Mouse (Mus musculus): ENCODE data around the gene Htr1f.

The Htr1f gene

DNA sequence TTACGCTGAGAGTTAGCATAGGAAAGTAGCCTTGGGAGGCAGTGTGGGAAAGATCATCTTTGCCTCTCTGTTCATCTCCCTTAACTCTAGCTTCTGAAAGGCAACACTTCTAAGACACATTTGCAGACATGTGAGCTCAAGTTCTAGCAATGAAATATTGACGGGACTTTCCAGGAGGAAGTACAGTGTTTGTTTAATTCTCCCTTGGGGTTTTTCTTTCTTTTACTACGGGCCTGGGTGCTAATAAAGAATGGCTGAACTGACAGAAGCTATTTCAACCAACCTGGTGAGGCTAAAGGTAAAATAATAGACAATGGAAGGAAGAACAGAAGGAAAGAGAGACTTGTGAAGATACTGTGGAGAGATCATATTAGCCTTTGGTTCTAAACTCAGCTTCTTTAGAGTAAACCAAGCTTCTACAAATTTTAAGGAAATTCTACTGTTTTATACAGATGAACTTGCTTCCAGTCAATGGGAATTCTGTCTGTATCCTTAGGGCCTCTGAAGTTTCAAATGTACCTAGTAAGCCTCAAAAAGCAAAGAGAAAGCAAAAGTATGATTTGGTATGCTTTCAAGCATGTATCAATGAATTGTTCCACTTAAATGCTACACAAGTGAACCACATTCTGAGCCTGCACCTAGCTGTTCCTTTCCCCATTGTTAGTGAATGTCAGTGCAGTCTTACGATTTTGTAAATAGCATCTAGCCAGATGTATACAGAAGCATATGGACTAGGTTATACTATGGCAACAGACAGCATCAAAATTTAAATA lies 131.9 kb downstream of the Htr1f start:
- in situ Hi-C loops (cut with MseI, MboI), result no loop called here

GRCm38 (mm10) chr16:64961690-64962089 lies 144.0 kb downstream of the Htr1f start:
- in situ Hi-C loops (cut with MseI, MboI), result no loop called here

GRCm38 (mm10) chr16:64941646-64942195 lies 163.9 kb downstream of the Htr1f start:
- in situ Hi-C loops (cut with MseI, MboI), result no loop called here

GRCm38 (mm10) chr16:64934793-64935192 lies 170.9 kb downstream of the Htr1f start:
- in situ Hi-C loops (cut with MseI, MboI), result no loop called here

DNA sequence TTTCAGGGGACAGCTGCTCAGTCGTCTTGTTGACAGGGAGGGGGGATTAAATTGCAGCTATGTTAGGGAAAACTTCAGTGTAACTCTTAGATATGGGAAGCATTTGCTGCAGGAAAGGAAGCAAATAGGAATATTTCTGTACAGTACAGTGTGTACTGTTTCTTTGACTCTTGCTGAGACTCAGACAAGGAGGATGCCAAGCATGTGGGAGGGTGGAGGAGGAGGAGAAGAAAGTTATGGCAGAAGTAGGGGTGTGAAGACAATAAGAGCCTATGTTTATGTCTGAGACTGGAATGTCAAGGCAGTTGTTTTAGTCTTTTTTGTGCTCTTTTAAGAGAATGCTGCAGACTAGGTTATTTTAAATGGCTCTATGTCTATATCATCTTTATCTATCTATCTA lies 171.6 kb downstream of the Htr1f start:
- in situ Hi-C loops (cut with MseI, MboI), result no loop called here

GRCm38 (mm10) chr16:64923500-64923899 lies 182.2 kb downstream of the Htr1f start:
- in situ Hi-C loops (cut with MseI, MboI), result loop anchor here (25.0 kb wide), 2 partner anchors 439 to 564 kb away; no protein-coding TSS in a partner anchor

GRCm38 (mm10) chr16:64908747-64909146 lies 196.9 kb downstream of the Htr1f start:
- in situ Hi-C loops (cut with MseI, MboI), result loop anchor here (25.0 kb wide), 2 partner anchors 454 to 579 kb away; no protein-coding TSS in a partner anchor

GRCm38 (mm10) chr16:64907112-64907511 lies 198.5 kb downstream of the Htr1f start:
- in situ Hi-C loops (cut with MseI, MboI), result loop anchor here (25.0 kb wide), 2 partner anchors 455 to 580 kb away; no protein-coding TSS in a partner anchor

- in situ Hi-C loops (cut with MseI, MboI), result loop anchor here (25.0 kb wide), 2 partner anchors 459 to 584 kb away; no protein-coding TSS in a partner anchor
These were observed 202.3 kb downstream of the Htr1f start for GRCm38 (mm10) chr16:64903328-64903727.

DNA sequence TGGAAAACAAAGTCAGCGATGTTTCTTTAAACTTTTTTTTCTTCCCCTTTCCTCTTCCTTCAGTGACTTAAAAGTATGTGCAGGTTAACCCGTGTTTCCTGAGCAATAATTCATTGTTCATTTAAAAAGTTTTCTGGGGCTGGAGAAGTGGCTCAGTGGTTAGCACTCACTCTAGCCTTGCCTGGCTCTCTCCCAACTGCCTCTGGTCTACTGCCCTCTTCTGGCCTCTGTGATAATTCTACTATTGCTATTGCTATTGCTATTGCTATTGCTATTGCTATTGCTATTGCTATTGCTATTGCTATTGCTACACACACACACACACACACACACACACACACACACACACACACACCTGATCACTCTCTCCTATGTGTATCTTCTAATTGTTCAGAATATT lies 206.6 kb downstream of the Htr1f start:
- in situ Hi-C loops (cut with MseI, MboI), result no loop called here

DNA sequence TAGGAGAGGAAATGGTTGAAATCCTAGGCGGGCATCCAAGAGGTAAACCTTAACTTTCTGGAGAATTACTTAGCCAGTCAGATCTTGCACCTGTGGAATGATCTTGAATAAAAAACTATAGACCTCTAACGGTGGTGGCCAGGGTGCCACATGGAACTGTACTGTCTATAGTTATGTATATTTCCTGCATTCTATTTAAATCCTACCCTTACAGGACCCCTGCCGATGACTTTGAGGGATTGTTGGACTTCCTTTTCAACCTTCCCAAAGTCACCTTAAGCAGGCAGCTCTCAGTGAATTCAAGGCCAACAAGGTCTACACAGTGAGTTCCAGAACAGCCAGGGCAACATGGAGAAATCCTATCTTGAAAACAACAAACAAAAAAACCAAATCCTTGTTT lies 216.2 kb downstream of the Htr1f start:
- in situ Hi-C loops (cut with MseI, MboI), result no loop called here

DNA sequence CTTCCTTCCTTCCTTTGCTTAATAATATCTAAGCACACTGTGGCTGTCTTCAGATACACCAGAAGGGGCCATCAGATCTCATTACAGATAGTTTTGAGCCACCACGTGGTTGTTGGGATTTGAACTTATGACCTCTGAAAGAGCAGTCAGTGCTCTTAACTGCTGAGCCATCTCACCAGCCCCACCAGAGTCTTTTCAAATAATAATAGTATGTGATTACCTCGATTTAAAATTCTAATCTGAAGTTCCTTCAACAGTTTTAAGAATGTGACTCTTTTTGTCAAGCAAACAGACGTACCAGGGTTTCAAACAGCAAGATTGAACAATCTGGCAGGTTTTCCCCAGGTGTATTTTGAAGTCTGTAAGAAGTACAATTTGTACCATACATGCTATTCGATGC lies 220.1 kb downstream of the Htr1f start:
- in situ Hi-C loops (cut with MseI, MboI), result no loop called here

DNA sequence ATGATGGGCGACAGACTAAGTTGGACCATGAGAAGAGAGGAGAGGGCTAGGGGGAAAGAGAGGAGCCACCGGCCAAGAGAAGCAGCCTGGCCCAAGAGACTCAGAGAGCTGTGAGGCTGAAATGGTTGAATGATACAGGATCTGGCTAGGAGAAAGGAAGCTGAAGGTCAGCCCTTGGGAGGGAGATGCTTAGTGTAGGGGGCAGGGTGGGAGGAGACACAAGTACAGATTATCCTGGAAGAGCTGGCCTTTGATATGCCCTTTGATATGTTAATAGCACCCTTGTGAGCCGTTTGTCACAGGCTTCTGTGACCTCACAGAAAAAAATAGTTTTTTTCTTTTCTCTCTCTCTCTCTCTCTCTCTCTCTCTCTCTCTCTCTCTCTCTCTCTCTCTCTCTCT lies 220.5 kb downstream of the Htr1f start:
- in situ Hi-C loops (cut with MseI, MboI), result no loop called here

- in situ Hi-C loops (cut with MseI, MboI), result no loop called here
These were observed 221.2 kb downstream of the Htr1f start for GRCm38 (mm10) chr16:64884420-64884838.

- in situ Hi-C loops (cut with MseI, MboI), result no loop called here
These were observed 221.8 kb downstream of the Htr1f start for GRCm38 (mm10) chr16:64883896-64884295.

GRCm38 (mm10) chr16:64881442-64881841 lies 224.2 kb downstream of the Htr1f start:
- in situ Hi-C loops (cut with MseI, MboI), result no loop called here

GRCm38 (mm10) chr16:64880986-64881385 lies 224.7 kb downstream of the Htr1f start:
- in situ Hi-C loops (cut with MseI, MboI), result no loop called here

- in situ Hi-C loops (cut with MseI, MboI), result no loop called here
These were observed 225.9 kb downstream of the Htr1f start for GRCm38 (mm10) chr16:64879735-64880134.

GRCm38 (mm10) chr16:64878611-64879132 lies 227.0 kb downstream of the Htr1f start:
- in situ Hi-C loops (cut with MseI, MboI), result no loop called here

- in situ Hi-C loops (cut with MseI, MboI), result no loop called here
These were observed 228.3 kb downstream of the Htr1f start for GRCm38 (mm10) chr16:64877314-64877713.

DNA sequence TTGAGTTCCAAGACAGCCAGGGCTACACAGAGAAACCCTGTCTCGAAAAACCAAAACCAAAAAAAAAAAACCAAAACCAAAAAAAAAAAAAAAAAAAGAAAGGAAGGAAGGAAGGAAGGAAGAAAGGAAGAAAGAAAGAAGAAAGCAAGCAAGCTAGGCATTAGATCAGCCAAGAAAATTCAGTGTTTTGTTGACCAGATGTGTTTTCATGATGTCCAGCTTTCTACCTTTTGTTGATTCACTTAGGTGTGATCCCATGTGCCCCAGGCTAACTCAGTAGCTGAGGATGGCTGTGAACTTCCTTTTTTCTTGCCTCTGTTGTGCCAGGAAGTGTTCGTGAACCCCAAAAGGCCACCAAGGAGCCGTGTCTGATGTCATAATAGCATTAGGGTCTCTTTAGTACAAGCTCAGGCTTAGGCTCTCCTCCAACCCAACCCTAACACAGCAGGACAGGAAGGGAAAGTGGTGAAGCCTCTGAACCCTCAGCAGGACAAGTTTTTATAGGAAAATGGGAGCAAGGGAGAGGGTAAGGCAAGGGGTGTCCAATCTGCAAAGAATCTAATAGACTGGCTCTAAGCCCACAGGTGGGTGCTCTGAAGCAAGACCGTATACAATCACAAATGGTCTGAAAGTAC lies 228.9 kb downstream of the Htr1f start:
- in situ Hi-C loops (cut with MseI, MboI), result no loop called here

DNA sequence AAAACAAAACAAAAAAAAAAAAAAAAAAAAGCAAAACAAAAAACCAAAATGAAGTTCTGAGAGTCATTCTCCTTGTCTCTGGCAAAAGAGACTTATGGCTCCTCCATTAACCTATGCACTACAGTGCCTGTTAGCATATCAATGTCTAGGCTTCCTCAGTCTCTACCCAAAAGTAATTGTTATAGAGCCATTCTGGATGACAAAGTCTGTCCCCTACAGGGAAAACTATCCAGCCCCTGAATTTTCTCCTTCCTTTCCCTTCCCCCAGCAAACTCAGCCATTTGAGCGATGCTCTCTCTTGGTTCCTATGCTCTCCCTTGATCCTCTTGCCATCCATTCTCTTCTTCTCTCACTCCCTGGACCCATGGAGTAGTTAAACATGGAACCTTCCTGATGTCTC lies 229.8 kb downstream of the Htr1f start:
- in situ Hi-C loops (cut with MseI, MboI), result no loop called here
